Mouse (Mus musculus) hematopoietic stem cell, adult 5-6 weeks (primary cell): Measurements from ENCODE around the gene Ccl17. TPM values are rescaled to one million over a fixed set of nuclear protein-coding genes. Genes with fewer than 3 reads are reported as not detected.

ENCODE experiments used
- ATAC-seq, 2 experiments: fragments of 125-278 bp in 1 of 2; replicated peaks in 1 of 2; 2 replicates each; pipeline ENCODE4 v1.8.0; 2016 to 2017; ENCODE audit warnings: inconsistent platforms in 2 of 2, mild to moderate bottlenecking in 2 of 2, moderate number of reproducible peaks in 2 of 2, low read depth in 1 of 2, moderate TSS enrichment in 1 of 2; ENCODE audit not compliant: low FRiP score in 2 of 2, poor library complexity in 2 of 2, severe bottlenecking in 2 of 2, insufficient read depth in 1 of 2, low TSS enrichment in 1 of 2
- total RNA-seq: library from RNA; stranded (forward); fragments of 172-1452, 232-1000 nt; gene quantifications from 2 replicates; pipeline ENCODE4 v1.2.3, GENCODE M21; 2017

The Ccl17 gene
- total RNA-seq, 1 experiment from 2014 or later, result not detected

DNA sequence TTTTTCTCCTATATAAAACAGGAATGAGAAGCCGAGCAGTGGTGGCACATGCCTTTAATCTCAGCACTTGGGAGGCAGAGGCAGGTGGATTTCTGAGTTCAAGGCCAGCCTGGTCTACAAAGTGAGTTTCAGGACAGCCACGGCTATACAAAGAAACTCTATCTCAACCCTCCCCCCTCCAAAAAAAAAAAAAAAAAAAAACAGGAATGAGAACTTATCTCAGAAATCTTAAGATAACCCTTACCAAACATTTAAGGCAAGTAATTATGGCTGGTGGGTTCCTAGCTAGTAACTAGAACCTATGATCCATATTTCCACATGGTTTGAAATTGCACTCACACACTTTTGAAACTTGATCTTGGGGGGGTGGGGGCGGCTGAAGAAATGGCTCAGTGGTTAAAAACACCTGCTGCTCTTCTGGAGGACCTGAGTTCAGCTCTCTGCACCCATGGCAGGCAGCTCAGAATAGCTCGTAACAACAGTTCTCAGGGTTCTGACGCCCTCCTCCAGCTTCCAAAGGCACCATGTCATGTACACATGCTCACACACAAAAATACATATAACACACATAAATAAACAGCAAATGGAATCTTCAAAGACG lies 24.2 kb upstream of the Ccl17 start:
- ATAC-seq, result no peak

- peak in 1 of 2 experiments; percentile 30; a peak in 1 of 4 replicates for ATAC-seq
These were observed 22.4 kb upstream of the Ccl17 start for GRCm38 (mm10) chr8:94787524-94788501.

DNA sequence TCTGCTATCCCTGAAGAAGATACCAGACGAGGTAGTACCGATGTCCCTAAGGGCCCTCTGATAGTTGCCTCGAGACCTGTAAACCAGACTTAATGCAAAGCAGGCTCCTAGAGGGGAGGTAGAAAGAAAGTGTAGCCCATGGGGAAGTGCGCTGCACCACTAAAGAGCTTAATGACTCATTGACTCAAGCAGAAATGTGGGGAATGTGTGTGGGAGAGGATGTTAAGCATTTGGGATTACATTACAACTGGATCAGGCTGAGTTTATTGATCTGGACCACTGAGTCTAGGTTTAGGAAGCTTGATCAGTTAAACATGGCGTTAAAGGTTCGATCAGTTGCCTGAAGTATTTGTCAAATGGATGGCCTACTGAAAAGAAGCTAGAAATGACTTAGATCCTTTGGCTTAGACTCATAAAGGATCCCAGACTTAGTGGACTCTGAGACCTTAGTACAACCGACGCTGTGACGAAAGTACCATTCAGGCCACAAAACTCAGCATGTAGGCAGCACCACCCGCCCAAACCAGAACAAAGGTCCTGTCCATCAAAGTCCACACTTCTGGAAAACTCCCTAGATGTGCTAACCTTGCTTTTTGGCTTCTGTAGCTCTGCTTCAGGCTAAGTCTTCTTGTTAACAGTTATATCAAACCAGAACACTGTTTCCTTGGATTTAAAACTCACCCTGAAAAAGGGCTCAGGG lies 20.8 kb upstream of the Ccl17 start:
- ATAC-seq, result no peak

GRCm38 (mm10) chr8:94794368-94794767 lies 15.9 kb upstream of the Ccl17 start:
- no peak for ATAC-seq

- no peak for ATAC-seq
These were observed 15.5 kb upstream of the Ccl17 start for GRCm38 (mm10) chr8:94794782-94795181.

GRCm38 (mm10) chr8:94800278-94800968 lies 9.8 kb upstream of the Ccl17 start:
- peak; percentile 60 to 69; a peak in 3 of 4 replicates for ATAC-seq

DNA sequence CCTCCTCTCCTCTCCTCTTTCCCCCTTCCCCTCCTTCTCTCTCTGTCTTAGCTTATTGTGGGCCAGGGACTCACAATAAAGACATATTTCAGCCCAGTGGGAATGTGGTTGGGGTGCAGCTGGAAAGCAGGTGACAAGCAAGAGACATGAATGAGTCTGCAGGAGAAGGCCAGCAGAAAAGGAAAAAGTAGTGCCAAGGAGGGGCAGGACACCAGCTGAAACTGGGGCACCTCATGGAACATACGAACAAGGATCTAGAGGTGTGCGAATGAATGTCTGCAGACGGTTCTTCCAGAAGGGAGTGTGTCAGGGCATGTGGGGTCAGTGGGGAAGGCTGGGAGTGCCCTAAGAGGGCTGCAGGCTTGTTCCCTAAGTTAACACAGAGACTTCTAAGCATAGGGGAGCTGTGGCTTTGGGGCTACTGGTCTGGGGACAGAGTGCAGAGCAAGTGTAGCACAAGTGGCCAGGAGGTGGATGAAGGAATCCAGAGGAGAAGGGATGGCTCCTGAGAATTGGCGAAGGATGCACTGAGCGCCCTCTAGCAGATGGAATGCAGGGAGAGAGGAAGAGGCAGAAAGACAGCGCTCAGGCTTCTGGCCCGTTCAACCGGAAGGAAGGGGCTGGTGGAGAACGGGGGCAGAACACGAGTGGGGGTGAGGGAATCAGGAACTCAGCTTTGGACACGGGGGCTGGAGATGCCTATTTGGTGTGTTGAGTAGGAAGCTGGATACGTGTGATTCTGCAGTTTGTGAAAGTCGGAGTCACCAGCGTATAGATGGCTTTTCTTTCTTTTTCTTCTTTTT lies 8.8 kb upstream of the Ccl17 start:
- ATAC-seq, result 0 out of 4 replicates have a peak, but pooled peaks have one; percentile 30 to 41

DNA sequence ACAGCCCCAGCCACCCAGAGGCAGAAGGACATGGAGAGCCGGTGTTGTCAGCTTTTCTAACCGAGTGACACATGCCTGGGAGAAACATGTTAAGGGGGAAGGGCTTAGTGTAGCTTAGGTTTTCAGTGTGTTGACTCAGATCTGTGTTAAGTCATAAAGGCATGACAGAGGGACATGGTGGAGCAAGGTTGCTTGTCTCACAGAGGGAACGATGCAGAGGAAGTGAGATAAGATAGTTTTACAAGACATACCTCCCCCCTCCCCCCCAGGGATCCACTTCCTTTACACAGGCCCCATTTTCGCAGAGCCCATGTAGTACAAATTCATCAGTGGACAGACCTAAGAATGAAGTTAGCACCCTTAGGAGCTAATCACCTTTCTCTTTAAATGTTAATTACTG lies 7.9 kb upstream of the Ccl17 start:
- ATAC-seq, result no peak

- ATAC-seq, result no peak
These were observed 6.7 kb upstream of the Ccl17 start for GRCm38 (mm10) chr8:94803551-94803950.

- ATAC-seq, result peak; percentile 35 to 37; a peak in 2 of 4 replicates
These were observed 5.5 kb upstream of the Ccl17 start for GRCm38 (mm10) chr8:94804546-94805340.

DNA sequence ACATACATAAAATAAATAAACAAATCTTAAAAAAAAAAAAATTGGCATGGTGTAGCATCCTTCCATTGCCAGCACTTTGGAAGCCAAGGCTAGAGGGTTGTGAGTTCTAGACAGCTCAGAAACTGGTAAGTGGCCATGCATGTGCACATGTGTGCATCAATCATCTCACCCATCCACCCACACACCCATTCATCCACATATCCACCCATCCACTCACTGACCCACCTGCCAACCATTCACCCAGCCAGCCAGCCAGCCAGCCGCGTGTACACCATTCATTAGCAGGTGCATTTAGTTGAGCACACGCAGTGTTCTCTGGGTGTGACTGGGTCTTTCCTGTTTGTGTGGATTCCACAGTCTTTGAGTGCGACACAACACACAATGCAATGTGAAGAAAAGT lies 4.4 kb upstream of the Ccl17 start:
- no peak for ATAC-seq

DNA sequence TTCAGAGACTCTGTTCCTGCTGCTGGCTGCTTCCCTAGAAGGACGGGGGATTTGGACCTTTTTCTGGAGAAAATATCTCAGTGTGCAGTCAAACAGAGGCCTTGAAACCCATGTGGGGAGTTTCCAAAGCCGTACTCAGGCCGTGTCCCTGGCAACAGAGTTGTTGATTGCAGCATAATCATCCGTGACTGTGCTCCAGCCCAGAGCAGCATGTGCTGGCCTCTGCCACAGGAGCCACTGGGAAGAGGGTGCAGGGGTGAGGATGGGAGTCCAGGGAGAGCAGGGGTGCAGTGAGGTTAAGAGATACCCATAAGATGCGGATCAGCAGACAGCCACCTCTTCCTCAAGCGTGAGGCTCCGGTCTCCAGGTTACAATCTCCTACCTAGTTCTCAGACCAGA lies 2.7 kb upstream of the Ccl17 start:
- no peak for ATAC-seq

GRCm38 (mm10) chr8:94808372-94808771 lies 1.9 kb upstream of the Ccl17 start:
- no peak for ATAC-seq

DNA sequence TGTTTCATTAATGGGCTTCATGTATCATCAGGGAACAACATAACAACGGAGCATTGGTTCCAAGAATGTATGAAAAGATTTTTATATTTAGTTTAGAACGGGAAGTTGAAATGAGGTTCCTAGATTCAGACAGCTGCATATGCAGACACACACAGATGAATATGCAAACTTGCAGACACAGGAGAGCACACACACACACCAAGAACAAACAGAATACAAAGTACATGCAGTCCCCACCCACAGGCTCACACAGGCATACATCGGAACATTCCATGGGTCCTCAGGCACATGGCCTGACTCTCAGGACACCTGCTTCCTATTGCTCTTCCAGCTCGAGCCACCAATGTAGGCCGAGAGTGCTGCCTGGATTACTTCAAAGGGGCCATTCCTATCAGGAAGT lies 602 bp downstream of the Ccl17 start:
- no peak for ATAC-seq

DNA sequence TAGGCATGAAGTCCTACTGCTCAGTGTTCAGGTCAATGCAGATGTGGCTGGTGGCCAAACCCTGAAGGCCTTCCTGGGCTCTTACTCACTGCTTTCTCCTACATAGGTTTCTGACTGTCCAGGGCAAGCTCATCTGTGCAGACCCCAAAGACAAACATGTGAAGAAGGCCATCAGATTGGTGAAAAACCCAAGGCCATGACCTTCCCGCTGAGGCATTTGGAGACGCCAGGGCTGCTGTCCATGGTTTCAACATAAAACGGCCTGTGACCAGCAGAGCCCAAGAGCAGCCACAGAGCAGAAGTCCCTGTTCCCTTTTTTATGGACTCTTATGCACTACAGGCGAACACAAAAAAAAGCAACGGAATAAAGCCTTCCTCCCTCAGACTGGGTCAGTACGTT lies 1.4 kb downstream of the Ccl17 start:
- peak in 1 of 2 experiments; percentile 29; a peak in 1 of 4 replicates for ATAC-seq

DNA sequence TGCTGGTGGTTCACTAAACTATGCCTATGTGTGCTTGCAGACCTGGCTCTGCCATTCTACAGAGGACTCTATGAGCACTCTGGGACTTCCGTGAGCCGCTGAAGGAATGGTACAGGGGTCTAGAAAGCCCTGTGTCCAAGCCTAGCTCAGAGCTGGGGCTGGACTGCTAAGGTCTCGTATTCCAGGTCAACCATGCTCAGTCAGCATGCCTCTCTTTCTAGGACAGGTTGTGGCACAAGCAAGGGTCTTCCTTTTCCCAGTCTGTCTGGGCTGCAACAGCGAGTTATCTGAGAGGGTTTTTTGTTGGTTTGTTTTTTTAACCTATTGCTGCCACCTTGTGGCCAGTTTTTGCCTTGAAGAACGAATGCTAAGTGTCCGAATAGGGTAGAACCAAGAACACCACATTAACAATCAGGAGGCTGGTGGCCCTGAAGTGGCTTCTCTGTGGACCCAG lies 2.4 kb downstream of the Ccl17 start:
- ATAC-seq, result peak; percentile 58 to 59
